10 mouse cellular contexts compared by ENCODE assay signal in genomic region chr2:156047929-156048328, GRCm38 (mm10). TPM values are rescaled to one million over a fixed set of nuclear protein-coding genes. Genes with fewer than 3 reads are reported as not detected.
A peak's percentile ranks its signal among the peaks of the same experiment; 100 is the strongest.
DNase-seq lines count a peak whose midpoint lies in the region; ATAC-seq and TF ChIP-seq lines count a peak whose summit lies in the region.
"Had no signal": no experiment of that assay in that cellular context is flagged by ENCODE, and none has a peak within 500 bp of the region (broad histone marks: within the 10 kb centered on the region; RNA-seq: fewer than 3 reads in every experiment).

No protein-coding gene starts in this region.

- no peaks in the 10 kb centered on the region for H3K36me3 ChIP-seq in midbrain, embryonic 12.5 days
- no peaks in the 10 kb centered on the region for H3K36me3 ChIP-seq in midbrain, postnatal 0 days (ENCODE audit: insufficient read depth, low read length)
- H3K36me3 ChIP-seq in embryonic facial prominence, embryonic 13.5 days = no peaks in the 10 kb centered on the region
- no peaks in the 10 kb centered on the region for H3K36me3 ChIP-seq in limb, embryonic 13.5 days
- H3K36me3 ChIP-seq in stomach, postnatal 0 days (ENCODE audit: control insufficient read depth, insufficient read depth, low read length) = no peaks in the 10 kb centered on the region

- TF ChIP-seq EP300 in stomach, postnatal 0 days (optimal IDR thresholded peaks at IDR 0.05) = no peak

- H3K27me3 ChIP-seq in midbrain, embryonic 12.5 days = peaks cover 21% of the 10 kb centered on the region; the same call in 1 of the 2 replicates
- H3K27me3 ChIP-seq in midbrain, postnatal 0 days (ENCODE audit: insufficient read depth, low read length) = no peaks in the 10 kb centered on the region
- peaks cover 16% of the 10 kb centered on the region for H3K27me3 ChIP-seq in embryonic facial prominence, embryonic 13.5 days
- H3K27me3 ChIP-seq in limb, embryonic 13.5 days = peaks cover 10% of the 10 kb centered on the region
- no peaks in the 10 kb centered on the region for H3K27me3 ChIP-seq in stomach, postnatal 0 days (ENCODE audit: control insufficient read depth, insufficient read depth, low read length)

- no peak overlapping the region for H3K27ac ChIP-seq in midbrain, embryonic 12.5 days (replicated peaks)
- H3K27ac ChIP-seq in midbrain, postnatal 0 days (ENCODE audit: low read depth, low read length) = no peak overlapping the region
- no peak overlapping the region for H3K27ac ChIP-seq in embryonic facial prominence, embryonic 13.5 days
- H3K27ac ChIP-seq in limb, embryonic 13.5 days = no peak overlapping the region
- H3K27ac ChIP-seq in stomach, postnatal 0 days (replicated peaks) = peak overlapping the region; percentile 18; the same call in 1 of the 2 replicates

- H3K4me1 ChIP-seq in midbrain, embryonic 12.5 days = no peaks in the 10 kb centered on the region
- no peaks in the 10 kb centered on the region for H3K4me1 ChIP-seq in midbrain, postnatal 0 days (ENCODE audit: insufficient read depth, low read length)
- H3K4me1 ChIP-seq in embryonic facial prominence, embryonic 13.5 days = peaks cover 4% of the 10 kb centered on the region; the same call in 1 of the 2 replicates
- H3K4me1 ChIP-seq in limb, embryonic 13.5 days = peaks cover 7% of the 10 kb centered on the region; the same call in 1 of the 2 replicates
- H3K4me1 ChIP-seq in stomach, postnatal 0 days (replicated peaks; ENCODE audit: control insufficient read depth, insufficient read depth) = no peaks in the 10 kb centered on the region

- no peak overlapping the region; the same call in 1 of the 2 replicates for H3K9ac ChIP-seq in midbrain, embryonic 12.5 days (replicated peaks)
- no peak overlapping the region for H3K9ac ChIP-seq in midbrain, postnatal 0 days (replicated peaks; ENCODE audit: low read length, poor library complexity, severe bottlenecking)
- H3K9ac ChIP-seq in embryonic facial prominence, embryonic 13.5 days = peak overlapping the region; percentile 56
- no peak overlapping the region for H3K9ac ChIP-seq in limb, embryonic 13.5 days
- H3K9ac ChIP-seq in stomach, postnatal 0 days (ENCODE audit: low read length) = no peak overlapping the region

- ATAC-seq in midbrain, embryonic 12.5 days (ENCODE audit: low FRiP score, low read depth) = no peak
- ATAC-seq in midbrain, postnatal 0 days (ENCODE audit: low FRiP score) = no peak
- no peak for ATAC-seq in embryonic facial prominence, embryonic 13.5 days (ENCODE audit: insufficient number of reproducible peaks, insufficient read depth, low FRiP score, low TSS enrichment, low read depth)
- no peak for ATAC-seq in limb, embryonic 13.5 days (ENCODE audit: low FRiP score, low read depth)
- ATAC-seq in stomach, postnatal 0 days (ENCODE audit: low FRiP score, low TSS enrichment) = peak; percentile 44; the same call in 1 of the 2 replicates

- H3K4me3 ChIP-seq in midbrain, embryonic 12.5 days = no peak overlapping the region
- H3K4me3 ChIP-seq in midbrain, postnatal 0 days (ENCODE audit: low read depth, low read length) = no peak overlapping the region
- H3K4me3 ChIP-seq in embryonic facial prominence, embryonic 13.5 days = peak overlapping the region; percentile 20
- H3K4me3 ChIP-seq in limb, embryonic 13.5 days = peak overlapping the region; percentile 16; the same call in 1 of the 2 replicates
- 0 out of 2 replicates have a peak overlapping the region, but pooled peaks have one; percentile 10 for H3K4me3 ChIP-seq in stomach, postnatal 0 days (ENCODE audit: low read depth, low read length)

- H3K9me3 ChIP-seq in midbrain, embryonic 12.5 days = no peaks in the 10 kb centered on the region
- H3K9me3 ChIP-seq in midbrain, postnatal 0 days (ENCODE audit: low read length) = no peaks in the 10 kb centered on the region
- no peaks in the 10 kb centered on the region for H3K9me3 ChIP-seq in embryonic facial prominence, embryonic 13.5 days
- no peaks in the 10 kb centered on the region for H3K9me3 ChIP-seq in limb, embryonic 13.5 days
- H3K9me3 ChIP-seq in stomach, postnatal 0 days (ENCODE audit: control insufficient read depth, low read length) = no peaks in the 10 kb centered on the region

- intact Hi-C loops in left cerebral cortex, postnatal 25 days (cut with DNase I) = no loop called here

- DNase-seq in midbrain, postnatal 0 days (ENCODE audit: low spot score) = no peak
- DNase-seq in stomach, postnatal 0 days (ENCODE audit: low spot score) = peak; percentile 67
- no peak for DNase-seq in left cerebral cortex, postnatal 25 days (ENCODE audit: low spot score in 2 of 2)
- DNase-seq in cerebellum, adult 11-12 months = no peak
- DNase-seq in urinary bladder, adult 2 months (ENCODE audit: low spot score) = no peak

- peak overlapping the region; percentile 13 for H3K4me2 ChIP-seq in midbrain, embryonic 12.5 days (replicated peaks)
- no peak overlapping the region for H3K4me2 ChIP-seq in midbrain, postnatal 0 days (ENCODE audit: low read depth, low read length, poor library complexity, severe bottlenecking)
- peak overlapping the region; percentile 50 for H3K4me2 ChIP-seq in embryonic facial prominence, embryonic 13.5 days
- H3K4me2 ChIP-seq in limb, embryonic 13.5 days (replicated peaks) = peak overlapping the region; percentile 45
- H3K4me2 ChIP-seq in stomach, postnatal 0 days (replicated peaks; ENCODE audit: low read depth) = peak overlapping the region; percentile 36

- TF ChIP-seq CTCF in midbrain, postnatal 0 days (IDR thresholded peaks at IDR 0.05) = no peak
- no peak for TF ChIP-seq CTCF in stomach, postnatal 0 days (IDR thresholded peaks at IDR 0.05; ENCODE audit: low read depth)

- 7% methylated on average over 19 of the region's 19 CpGs for WGBS in midbrain, embryonic 12.5 days
- 11% methylated on average over 19 of the region's 19 CpGs for WGBS in midbrain, postnatal 0 days
- 4% methylated on average over 19 of the region's 19 CpGs for WGBS in embryonic facial prominence, embryonic 13.5 days
- WGBS in limb, embryonic 13.5 days = 6% methylated on average over 19 of the region's 19 CpGs
- WGBS in stomach, postnatal 0 days = 8% methylated on average over 19 of the region's 19 CpGs

RNA-seq across cellular contexts. Expression of gene Fer1l4, which starts 4.8 kb away (rescaled TPM):
- not detected in 2 replicates for polyA plus RNA-seq in midbrain, embryonic 12.5 days (2016; fragmentation: Nextera tagmentation; extraction: Ambion mirVana)
- 0.19 TPM in 1 of 2 replicates, not detected in the other for total RNA-seq in midbrain, postnatal 0 days (2014; rRNA removed)
- polyA plus RNA-seq in midbrain, postnatal 0 days (2015; fragmentation: Nextera tagmentation; extraction: Ambion mirVana) = not detected in 2 replicates
- 0.08 TPM in 1 of 2 replicates, not detected in the other for polyA plus RNA-seq in embryonic facial prominence, embryonic 13.5 days (2015; fragmentation: Nextera tagmentation; extraction: Ambion mirVana)
- polyA plus RNA-seq in limb, embryonic 13.5 days (2015; fragmentation: Nextera tagmentation; extraction: Ambion mirVana) = not detected in 2 replicates
- 10.1 and 11.7 TPM in 2 replicates for polyA plus RNA-seq in stomach, postnatal 0 days (2015; fragmentation: Nextera tagmentation; extraction: Ambion mirVana)
- total RNA-seq in left cerebral cortex, postnatal 25 days (2021) = not detected
- polyA plus RNA-seq in urinary bladder, adult 2 months (2012; rRNA removed) = 121 and 126 TPM in 2 replicates
- total RNA-seq: hematopoietic stem cell, adult 5-6 weeks had no signal
- polyA plus RNA-seq: spleen, adult 2 months had no signal

RNA-seq across cellular contexts. Expression of gene Spag4, which starts 17.0 kb away (rescaled TPM):
- polyA plus RNA-seq in midbrain, embryonic 12.5 days (2016; fragmentation: Nextera tagmentation; extraction: Ambion mirVana) = 8.6 and 8.9 TPM in 2 replicates
- total RNA-seq in midbrain, postnatal 0 days (2014; rRNA removed) = 8.1 and 15.2 TPM in 2 replicates
- 8.1 and 8.4 TPM in 2 replicates for polyA plus RNA-seq in midbrain, postnatal 0 days (2015; fragmentation: Nextera tagmentation; extraction: Ambion mirVana)
- 3.5 and 4.8 TPM in 2 replicates for polyA plus RNA-seq in embryonic facial prominence, embryonic 13.5 days (2015; fragmentation: Nextera tagmentation; extraction: Ambion mirVana)
- polyA plus RNA-seq in limb, embryonic 13.5 days (2015; fragmentation: Nextera tagmentation; extraction: Ambion mirVana) = 3.9 and 4.3 TPM in 2 replicates
- polyA plus RNA-seq in stomach, postnatal 0 days (2015; fragmentation: Nextera tagmentation; extraction: Ambion mirVana) = 2.7 and 3.0 TPM in 2 replicates
- total RNA-seq in left cerebral cortex, postnatal 25 days (2021) = 1 to 10 TPM; 3.6 to 4.2 TPM
- 4.4 and 5.1 TPM in 2 replicates for polyA plus RNA-seq in urinary bladder, adult 2 months (2012; rRNA removed)

RNA-seq across cellular contexts. Expression of gene Ergic3, which starts 40.1 kb away (rescaled TPM):
- 220 and 236 TPM in 2 replicates for polyA plus RNA-seq in midbrain, embryonic 12.5 days (2016; fragmentation: Nextera tagmentation; extraction: Ambion mirVana)
- 280 and 284 TPM in 2 replicates for total RNA-seq in midbrain, postnatal 0 days (2014; rRNA removed)
- 467 and 547 TPM in 2 replicates for polyA plus RNA-seq in midbrain, postnatal 0 days (2015; fragmentation: Nextera tagmentation; extraction: Ambion mirVana)
- 224 and 226 TPM in 2 replicates for polyA plus RNA-seq in embryonic facial prominence, embryonic 13.5 days (2015; fragmentation: Nextera tagmentation; extraction: Ambion mirVana)
- polyA plus RNA-seq in limb, embryonic 13.5 days (2015; fragmentation: Nextera tagmentation; extraction: Ambion mirVana) = 228 and 246 TPM in 2 replicates
- 138 and 144 TPM in 2 replicates for polyA plus RNA-seq in stomach, postnatal 0 days (2015; fragmentation: Nextera tagmentation; extraction: Ambion mirVana)
- total RNA-seq in left cerebral cortex, postnatal 25 days (2021) = 100 to 1,000 TPM; 199 to 206 TPM
- 190 and 196 TPM in 2 replicates for polyA plus RNA-seq in urinary bladder, adult 2 months (2012; rRNA removed)

RNA-seq across cellular contexts. Expression of gene 6430550D23Rik, which starts 40.2 kb away (rescaled TPM):
- 1.2 and 1.9 TPM in 2 replicates for polyA plus RNA-seq in midbrain, embryonic 12.5 days (2016; fragmentation: Nextera tagmentation; extraction: Ambion mirVana)
- 0.44 and 1.0 TPM in 2 replicates for total RNA-seq in midbrain, postnatal 0 days (2014; rRNA removed)
- polyA plus RNA-seq in midbrain, postnatal 0 days (2015; fragmentation: Nextera tagmentation; extraction: Ambion mirVana) = 0.27 and 0.75 TPM in 2 replicates
- 1.3 and 2.2 TPM in 2 replicates for polyA plus RNA-seq in embryonic facial prominence, embryonic 13.5 days (2015; fragmentation: Nextera tagmentation; extraction: Ambion mirVana)
- polyA plus RNA-seq in limb, embryonic 13.5 days (2015; fragmentation: Nextera tagmentation; extraction: Ambion mirVana) = 1.5 and 1.9 TPM in 2 replicates
- polyA plus RNA-seq in stomach, postnatal 0 days (2015; fragmentation: Nextera tagmentation; extraction: Ambion mirVana) = 0.65 and 0.76 TPM in 2 replicates
- 1 to 10 TPM; 1.5 to 2.1 TPM for total RNA-seq in left cerebral cortex, postnatal 25 days (2021)
- 2.3 and 4.7 TPM in 2 replicates for polyA plus RNA-seq in urinary bladder, adult 2 months (2012; rRNA removed)

Comparison
In these comparisons a context has a peak if more than half of its experiments do, and no peak if none do; other contexts are left out.
1. H3K4me3 ChIP-seq: peak in embryonic facial prominence, embryonic 13.5 days (single experiment), limb, embryonic 13.5 days (single experiment) and stomach, postnatal 0 days (single experiment); none in midbrain, embryonic 12.5 days (single experiment) and midbrain, postnatal 0 days (single experiment).